Mouse (Mus musculus) ovary, postnatal 36 days (tissue): Measurements from ENCODE around the gene Prune2.

Experiments used
- DNase-seq: peaks from one replicate; pipeline ENCODE4 v3.0.0; 2022; ENCODE audit warnings: low spot score, mixed read lengths

Prune2 gene

DNA sequence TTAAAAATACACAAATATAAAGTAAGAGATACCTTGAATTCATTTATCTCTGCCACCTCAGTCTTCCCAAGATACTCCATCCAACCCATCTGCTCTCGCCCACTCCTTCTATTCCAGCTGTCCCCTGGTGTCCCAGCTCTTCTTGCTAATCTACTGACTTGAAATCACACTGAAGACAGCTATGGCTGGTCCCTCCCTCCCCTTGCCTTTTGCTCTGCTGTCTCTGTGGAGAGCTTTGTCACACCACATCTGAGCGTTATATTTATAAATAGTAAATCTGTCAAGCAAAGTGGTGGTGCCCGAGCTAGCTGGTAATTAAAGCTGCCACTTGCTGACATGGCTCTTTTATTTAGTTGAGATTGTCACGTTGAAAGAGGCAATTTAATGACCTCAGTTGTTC, 224.6 kb downstream of the Prune2 start:
- no peak for DNase-seq

DNA sequence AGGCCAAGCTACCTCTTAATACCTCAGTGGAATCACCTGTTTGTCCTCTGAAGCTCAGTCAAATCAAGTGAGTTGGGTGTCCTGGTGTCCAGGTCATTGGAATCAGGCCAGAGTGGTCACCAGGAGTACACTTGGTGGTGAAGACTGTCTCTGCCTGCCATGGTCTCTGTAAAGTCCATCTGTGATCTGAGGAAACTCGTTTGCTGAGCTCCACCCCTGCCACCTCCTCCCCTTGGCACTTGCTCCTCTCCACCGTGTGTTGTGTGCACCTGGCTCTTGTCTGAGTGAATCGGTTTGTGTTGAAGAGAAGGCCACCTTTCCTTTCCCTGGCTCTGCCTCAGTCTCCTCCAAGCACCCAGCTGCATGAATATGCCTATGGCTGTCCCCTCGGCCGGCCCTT, 238.8 kb downstream of the Prune2 start:
- DNase-seq = no peak

GRCm38 (mm10) chr19:17199059-17199458, 243.1 kb downstream of the Prune2 start:
- DNase-seq = no peak

GRCm38 (mm10) chr19:17207141-17207540, 251.2 kb downstream of the Prune2 start:
- no peak for DNase-seq

DNA sequence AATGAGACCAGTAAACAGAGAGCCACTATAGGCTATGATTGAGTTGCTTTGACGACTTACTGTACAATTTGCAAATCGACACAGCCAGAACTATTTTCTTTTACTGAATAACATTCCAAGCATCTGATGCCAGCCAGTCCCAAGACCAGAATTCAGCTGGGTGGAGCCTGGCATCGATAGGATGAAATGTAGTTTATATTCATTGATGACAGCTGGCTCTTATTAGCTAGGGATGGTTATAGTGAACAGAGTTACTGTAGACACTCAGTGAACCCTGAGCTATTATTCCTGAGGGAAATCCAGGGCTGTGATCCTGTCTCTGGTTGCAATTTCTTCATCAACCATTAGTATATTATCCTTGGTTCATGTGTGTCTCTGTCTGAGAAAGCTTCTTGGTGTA, 254.6 kb downstream of the Prune2 start:
- DNase-seq = no peak

DNA sequence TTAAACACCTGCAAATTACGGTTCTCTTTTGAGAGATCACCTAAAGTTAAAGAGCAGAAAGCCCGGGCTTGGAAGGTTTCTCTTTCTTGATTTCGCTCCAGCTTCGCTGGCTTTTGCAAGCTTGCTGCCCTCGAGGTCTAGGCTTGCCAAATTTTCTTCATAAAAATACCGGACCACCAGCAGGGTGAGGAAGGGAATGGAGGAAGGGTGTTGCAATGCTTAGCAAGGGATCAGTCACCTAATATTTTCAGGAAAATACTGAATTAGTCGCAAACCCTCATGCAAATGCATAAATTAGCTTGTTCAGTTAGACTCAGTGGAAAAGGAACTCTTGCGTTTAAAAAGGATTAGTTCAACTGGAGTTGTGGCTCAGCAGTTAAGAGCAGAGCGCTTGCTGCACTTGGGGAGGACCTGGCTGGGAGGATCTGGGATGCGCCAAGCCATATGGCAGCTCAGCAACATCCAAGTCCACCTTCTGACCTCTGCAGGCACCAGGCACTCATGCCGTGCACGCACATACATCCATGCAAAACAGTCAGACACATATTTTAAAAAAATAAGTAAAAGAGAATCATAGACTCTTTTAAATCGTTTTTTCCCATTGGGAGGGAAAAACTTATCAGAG, 259.1 kb downstream of the Prune2 start:
- no peak for DNase-seq

DNA sequence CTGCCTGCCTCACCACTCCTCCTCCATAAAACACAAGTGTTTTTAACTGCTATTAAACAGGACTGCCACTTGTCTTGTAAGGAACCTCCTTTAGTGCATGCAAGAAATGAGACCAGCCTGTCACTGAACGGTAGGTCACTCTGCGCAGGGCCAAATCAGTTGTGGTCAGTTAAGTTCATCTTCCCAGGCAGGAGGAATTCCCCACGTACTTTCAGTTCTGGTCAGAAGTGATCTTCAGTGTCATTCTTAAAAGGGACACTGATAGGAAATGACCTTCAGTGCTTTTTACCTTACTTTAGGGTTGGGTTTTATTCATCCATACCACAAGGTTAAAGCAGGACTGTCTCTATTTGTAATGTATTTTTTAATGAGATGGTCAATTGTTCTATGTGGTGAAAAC, 262.3 kb downstream of the Prune2 start:
- DNase-seq = no peak

- no peak for DNase-seq
Measured at GRCm38 (mm10) chr19:17223801-17224200, 267.9 kb downstream of the Prune2 start.

- no peak for DNase-seq
Measured at GRCm38 (mm10) chr19:17225570-17226083, 269.7 kb downstream of the Prune2 start.

DNA sequence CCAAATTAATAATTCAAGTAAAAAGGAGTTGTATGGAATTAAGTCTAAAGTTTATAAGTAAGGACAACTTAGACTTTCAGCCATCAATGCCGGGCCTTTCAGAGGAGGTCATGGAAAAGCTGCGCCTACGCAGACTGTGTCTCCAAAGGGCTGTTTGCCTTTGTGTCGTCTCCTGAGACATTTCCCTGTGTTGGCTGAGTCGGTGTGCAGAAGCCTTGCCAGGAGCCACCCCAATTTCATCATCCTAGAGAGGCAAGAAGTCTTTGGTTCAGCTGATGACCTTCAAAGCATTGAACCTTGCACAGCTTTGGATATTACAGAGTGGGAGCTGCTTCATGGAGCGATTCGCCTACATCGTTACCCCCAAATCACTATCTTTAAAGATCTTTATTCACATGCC, 270.2 kb downstream of the Prune2 start:
- peak; percentile 7 for DNase-seq

- DNase-seq = no peak
Measured at GRCm38 (mm10) chr19:17230013-17230412, 274.1 kb downstream of the Prune2 start.

DNA sequence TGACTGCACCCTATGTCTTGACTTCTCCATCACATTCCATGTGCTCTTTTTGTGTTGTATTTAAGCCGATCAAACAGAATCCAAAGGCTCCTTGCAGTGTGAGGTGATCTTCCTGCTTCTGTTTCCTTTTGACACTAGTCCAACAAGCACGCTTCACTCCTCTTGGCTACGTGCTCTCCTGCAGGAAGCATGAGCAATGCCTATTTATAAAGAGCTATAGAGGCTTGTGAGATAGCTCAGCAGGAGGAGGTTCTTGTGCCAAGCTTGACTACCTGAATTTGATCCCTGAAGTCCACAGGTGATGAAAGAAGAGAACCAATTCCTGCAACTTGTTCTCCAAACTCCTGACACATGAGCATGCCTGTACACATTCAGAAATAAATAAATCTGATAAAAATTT, 282.6 kb downstream of the Prune2 start:
- no peak for DNase-seq

DNA sequence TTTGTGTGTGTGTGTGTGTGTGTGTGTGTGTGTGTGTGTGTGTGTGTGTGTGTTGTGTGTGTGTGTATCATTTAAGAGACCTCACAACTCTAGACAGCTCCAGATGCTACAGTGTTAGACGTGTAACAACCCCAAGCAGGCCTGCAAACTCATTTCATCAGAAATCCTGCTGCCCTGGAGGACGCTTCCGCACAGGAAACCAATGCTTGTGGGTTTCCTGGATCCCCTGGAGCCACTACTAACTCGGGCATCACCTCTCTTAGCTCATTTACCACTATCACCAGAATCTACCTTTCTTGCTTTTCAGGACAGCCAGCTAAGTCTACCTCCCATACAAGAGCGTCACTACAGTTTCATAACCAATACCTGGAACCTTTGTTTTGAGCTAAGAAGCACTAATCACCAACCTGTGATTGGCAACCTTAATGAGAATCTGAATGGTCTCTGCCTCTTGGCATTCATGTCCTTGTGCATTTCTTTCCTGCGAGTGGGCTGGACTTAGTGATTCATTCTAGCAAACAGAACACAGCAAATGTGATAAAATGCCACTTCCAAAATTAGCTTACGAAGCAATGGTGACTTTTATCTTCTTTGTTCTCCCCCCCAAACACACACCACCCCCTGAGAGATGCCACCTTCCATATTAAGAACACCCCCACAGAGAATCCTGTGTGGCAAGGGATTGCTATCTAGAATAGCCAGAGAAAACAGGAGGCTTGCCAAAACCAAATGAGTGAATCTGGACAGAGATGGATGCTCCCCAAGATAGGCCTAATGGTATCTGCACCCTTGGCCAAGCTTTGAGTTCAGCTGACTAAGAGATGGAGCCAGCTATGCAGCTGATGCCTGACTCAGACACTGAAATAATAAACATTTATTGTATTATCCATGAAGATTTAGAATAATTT, 284.5 kb downstream of the Prune2 start:
- DNase-seq = no peak

GRCm38 (mm10) chr19:17241206-17241605, 285.3 kb downstream of the Prune2 start:
- no peak for DNase-seq

- DNase-seq = no peak
Measured at GRCm38 (mm10) chr19:17242962-17243361, 287.0 kb downstream of the Prune2 start.

GRCm38 (mm10) chr19:17244544-17244943, 288.6 kb downstream of the Prune2 start:
- no peak for DNase-seq

GRCm38 (mm10) chr19:17247352-17247925, 291.5 kb downstream of the Prune2 start:
- DNase-seq = no peak

GRCm38 (mm10) chr19:17249691-17250090, 293.8 kb downstream of the Prune2 start:
- no peak for DNase-seq

- no peak for DNase-seq
Measured at GRCm38 (mm10) chr19:17250801-17251200, 294.9 kb downstream of the Prune2 start.

DNA sequence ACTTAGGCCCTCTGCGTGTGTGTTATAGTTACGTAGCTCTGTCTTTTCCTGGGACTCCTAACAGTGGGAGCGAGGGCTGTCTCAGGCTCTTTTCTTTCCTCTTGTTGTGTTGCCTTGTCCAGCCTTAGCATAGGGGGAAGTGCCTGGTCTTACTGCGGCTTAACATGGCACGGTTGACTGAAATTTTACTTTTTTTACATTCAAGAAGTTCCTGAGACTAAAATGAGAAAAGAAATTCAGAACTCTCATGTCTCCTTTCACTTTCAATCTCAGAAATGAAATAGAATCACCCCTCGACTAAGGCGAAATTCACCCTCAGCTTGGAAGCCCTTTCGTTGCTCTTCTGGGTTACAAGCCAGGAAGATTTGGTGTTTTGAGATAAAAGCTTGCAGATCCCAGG, 295.5 kb downstream of the Prune2 start:
- no peak for DNase-seq

DNA sequence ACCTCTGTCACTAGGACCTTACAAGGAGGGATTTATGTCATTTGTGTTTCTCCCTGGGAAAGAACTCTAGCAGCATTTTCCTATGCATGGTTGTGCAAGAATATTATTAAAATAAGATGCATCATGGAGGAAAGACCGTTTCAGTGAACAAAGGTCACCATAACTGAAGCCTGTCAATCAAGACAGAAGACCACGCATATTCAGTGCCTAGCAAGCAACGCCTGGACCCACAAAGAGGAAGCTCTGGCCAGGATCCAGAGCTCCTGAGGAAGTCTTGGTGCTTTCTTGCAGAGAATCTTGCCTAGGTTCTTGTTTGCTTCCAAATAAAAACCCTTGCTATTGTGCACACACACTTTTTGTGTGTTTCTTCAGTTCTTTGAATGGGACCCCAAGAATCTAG, 296.9 kb downstream of the Prune2 start:
- no peak for DNase-seq

DNA sequence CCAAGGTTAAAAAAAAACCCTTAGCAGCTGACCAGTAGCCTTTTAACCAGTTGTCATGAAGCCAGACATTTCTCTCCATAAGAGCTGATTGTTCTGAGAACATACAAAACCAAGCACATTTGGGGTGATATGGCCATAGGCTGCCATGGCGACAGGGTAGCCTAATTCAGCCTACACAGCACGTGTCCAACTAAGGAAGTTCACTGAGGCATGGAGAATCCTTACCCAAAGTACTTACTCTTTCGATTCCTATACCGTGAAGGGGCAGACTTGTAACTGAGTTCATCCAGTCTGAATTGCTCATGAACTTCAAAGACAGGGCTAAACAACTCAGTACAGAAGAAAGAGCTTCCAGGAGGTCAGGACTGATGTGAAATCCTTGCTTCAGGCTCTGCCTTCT, 299.6 kb downstream of the Prune2 start:
- no peak for DNase-seq

- DNase-seq = no peak
Measured at GRCm38 (mm10) chr19:17256388-17256787, 300.5 kb downstream of the Prune2 start.
